Mouse (Mus musculus) embryonic fibroblast, embryonic 13.5 days (primary cell): ENCODE data around the gene B4galt2.
A peak's percentile ranks its signal among the peaks of the same experiment; 100 is the strongest.

Experiments
- CTCF ChIP-seq: IDR thresholded peaks from 2 replicates; pipeline ENCODE4 v1.5.1; 2011; ENCODE audit warnings: mild to moderate bottlenecking, control low read depth, low read length, moderate library complexity, borderline replicate concordance; ENCODE audit not compliant: insufficient read depth
- POLR2A ChIP-seq: IDR thresholded peaks from 2 replicates; pipeline ENCODE4 v1.6.1; 2011; ENCODE audit warnings: low read depth, mild to moderate bottlenecking, control low read depth, low read length, moderate library complexity

- TF ChIP-seq POLR2A (peak; percentile 87), CTCF (no peak)
These were observed 31.5 kb upstream of the B4galt2 start, which contains the start of gene Ipo13 for GRCm38 (mm10) chr4:117914591-117915442.
